Mouse (Mus musculus): ENCODE data around the gene Gpat3.

DNA sequence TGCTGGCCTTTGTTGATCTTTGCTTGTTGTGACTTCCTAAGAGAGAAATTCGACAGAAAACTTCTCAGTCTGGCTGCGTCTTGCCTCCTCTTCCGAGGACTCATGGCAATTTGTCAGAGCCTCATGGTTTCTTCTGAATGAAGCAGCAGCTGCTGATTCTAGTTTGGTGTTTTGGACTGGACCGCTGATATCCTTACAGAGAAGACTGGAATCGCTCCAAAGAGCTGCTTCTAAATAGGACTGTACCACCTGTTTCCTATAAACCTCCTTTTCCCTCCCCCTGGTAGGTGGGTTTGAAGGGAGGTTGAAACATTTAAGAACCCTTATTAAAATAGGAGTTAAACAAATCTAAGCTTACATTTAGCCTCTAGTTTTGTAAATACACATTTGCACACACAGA lies 55.5 kb downstream of the Gpat3 start:
- TF ChIP-seq POLR2A (IDR thresholded peaks at IDR 0.05; ENCODE audit: borderline replicate concordance, insufficient read depth, low read length) (no peak), CTCF (IDR thresholded peaks at IDR 0.05; ENCODE audit: borderline replicate concordance, insufficient read depth, low read depth, low read length) (no peak)
